In the genomic region with DNA sequence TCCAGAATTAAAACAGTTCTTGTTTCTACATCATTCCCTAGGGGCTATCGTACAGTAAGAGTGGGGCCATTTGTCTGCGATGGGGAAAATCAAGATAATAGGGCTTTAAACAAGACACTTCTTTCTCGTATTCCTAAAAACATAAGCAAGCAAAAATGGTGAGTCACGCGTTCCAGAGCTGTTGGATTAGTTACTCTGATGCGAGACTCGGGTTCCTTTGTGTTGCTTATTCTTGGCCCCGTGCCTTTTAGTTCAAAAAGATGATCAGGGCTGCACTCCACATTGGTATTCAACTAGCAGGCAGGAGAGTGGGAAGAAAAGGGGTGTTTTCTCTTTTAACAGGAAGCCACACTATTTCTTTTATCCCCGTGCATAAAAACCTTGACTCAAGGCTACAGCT, we compare ENCODE assay signal across 15 mouse cellular contexts. TPM values are rescaled to one million over a fixed set of nuclear protein-coding genes. Genes with fewer than 3 reads are reported as not detected.
A peak's percentile ranks its signal among the peaks of the same experiment; 100 is the strongest.
DNase-seq lines count a peak whose midpoint lies in the region; ATAC-seq and TF ChIP-seq lines count a peak whose summit lies in the region.
"Had no signal": no experiment of that assay in that cellular context is flagged by ENCODE, and none has a peak within 500 bp of the region (broad histone marks: within the 10 kb centered on the region; RNA-seq: fewer than 3 reads in every experiment).

No protein-coding gene starts in this region.

- H3K9me3 ChIP-seq in limb, embryonic 13.5 days, result no peaks in the 10 kb centered on the region
- H3K9me3 ChIP-seq in limb, embryonic 10.5 days (replicated peaks), result no peaks in the 10 kb centered on the region
- no peaks in the 10 kb centered on the region for H3K9me3 ChIP-seq in limb, embryonic 14.5 days (ENCODE audit: control insufficient read depth, low read length)

- H3K4me3 ChIP-seq in limb, embryonic 13.5 days, result no peak overlapping the region
- no peak overlapping the region for H3K4me3 ChIP-seq in limb, embryonic 10.5 days
- H3K4me3 ChIP-seq in limb, embryonic 14.5 days (replicated peaks; ENCODE audit: low read length), result no peak overlapping the region

- peaks cover 24% of the 10 kb centered on the region for H3K4me1 ChIP-seq in limb, embryonic 13.5 days
- no peaks in the 10 kb centered on the region for H3K4me1 ChIP-seq in limb, embryonic 10.5 days
- 0 out of 2 replicates have a peak, but pooled peaks cover 6% of the 10 kb centered on the region for H3K4me1 ChIP-seq in limb, embryonic 14.5 days (ENCODE audit: control insufficient read depth, insufficient read depth, low read length)

- H3K27me3 ChIP-seq in limb, embryonic 13.5 days, result no peaks in the 10 kb centered on the region
- no peaks in the 10 kb centered on the region for H3K27me3 ChIP-seq in limb, embryonic 10.5 days (ENCODE audit: low read depth, poor library complexity, severe bottlenecking)
- H3K27me3 ChIP-seq in limb, embryonic 14.5 days (ENCODE audit: control insufficient read depth, insufficient read depth, low read length), result no peaks in the 10 kb centered on the region

- no peak for TF ChIP-seq POLR2A in limb, embryonic 14.5 days (IDR thresholded peaks at IDR 0.05; ENCODE audit: borderline replicate concordance, extremely low read depth, insufficient read depth, insufficient read length)

- no peak overlapping the region for H3K9ac ChIP-seq in limb, embryonic 13.5 days
- H3K9ac ChIP-seq in limb, embryonic 14.5 days (ENCODE audit: low read depth, low read length, severe bottlenecking), result no peak overlapping the region

- ATAC-seq in frontal cortex, adult (ENCODE audit: low TSS enrichment), result peak; percentile 50; the same call in 1 of the 2 replicates
- ATAC-seq in limb, embryonic 13.5 days (ENCODE audit: low FRiP score, low read depth), result no peak
- ATAC-seq in limb, embryonic 14.5 days (ENCODE audit: low FRiP score, low read depth), result no peak

- WGBS in limb, embryonic 13.5 days, result 72% methylated on average over 9 of the region's 9 CpGs
- 90% methylated on average over 9 of the region's 9 CpGs for WGBS in limb, embryonic 10.5 days
- 61% methylated on average over 9 of the region's 9 CpGs for WGBS in limb, embryonic 14.5 days

- no peaks in the 10 kb centered on the region for H3K36me3 ChIP-seq in limb, embryonic 13.5 days
- no peaks in the 10 kb centered on the region for H3K36me3 ChIP-seq in limb, embryonic 10.5 days
- no peaks in the 10 kb centered on the region for H3K36me3 ChIP-seq in limb, embryonic 14.5 days (ENCODE audit: control insufficient read depth, insufficient read depth, low read length)

- 0 out of 2 replicates have a peak overlapping the region, but pooled peaks have one; percentile 10 for H3K27ac ChIP-seq in limb, embryonic 13.5 days
- H3K27ac ChIP-seq in limb, embryonic 10.5 days, result no peak overlapping the region
- H3K27ac ChIP-seq in limb, embryonic 14.5 days (replicated peaks; ENCODE audit: low read depth, low read length), result no peak overlapping the region

- no peak for DNase-seq in frontal cortex, postnatal 25 days (ENCODE audit: low spot score in 2 of 2)
- no peak for DNase-seq in limb, embryonic 10.5 days (ENCODE audit: low spot score)
- peak; percentile 80 for DNase-seq in NIH3T3 (ENCODE audit: low read depth)
- peak; percentile 9 for DNase-seq in limb, embryonic 14.5 days (ENCODE audit: low spot score)
- no peak for DNase-seq in urinary bladder, adult 18-20 months (ENCODE audit: low spot score in 2 of 2)
- DNase-seq: adrenal gland, adult 2 months; cerebellum, adult 18-20 months; cerebellum, postnatal 36 days; lung, adult 2 months; lung, postnatal 36 days; spleen, adult 18-20 months; thymus, adult 18-20 months had no signal

- no peak overlapping the region for H3K4me2 ChIP-seq in limb, embryonic 13.5 days (replicated peaks)
- no peak overlapping the region for H3K4me2 ChIP-seq in limb, embryonic 14.5 days (replicated peaks; ENCODE audit: low read depth, low read length, severe bottlenecking)
- H3K4me2 ChIP-seq: liver, embryonic 11.5 days had no signal

RNA-seq across cellular contexts. Expression of a gene that starts 4.6 kb away (rescaled TPM):
- 1.2 and 1.5 TPM in 2 replicates for polyA plus RNA-seq in limb, embryonic 13.5 days (2015; fragmentation: Nextera tagmentation; extraction: Ambion mirVana)
- 0.48 and 0.85 TPM in 2 replicates for polyA plus RNA-seq in limb, embryonic 10.5 days (2016; fragmentation: Nextera tagmentation; extraction: Ambion mirVana)
- polyA plus RNA-seq in limb, embryonic 14.5 days (2012; rRNA removed), result 0.85 and 1.1 TPM in 2 replicates
- 1.4 and 2.6 TPM in 2 replicates for polyA plus RNA-seq in limb, embryonic 14.5 days (2014; fragmentation: Nextera tagmentation; extraction: Ambion mirVana)

RNA-seq across cellular contexts. Expression of a gene that starts 21.5 kb away (rescaled TPM):
- 24.4 and 25.5 TPM in 2 replicates for polyA plus RNA-seq in limb, embryonic 13.5 days (2015; fragmentation: Nextera tagmentation; extraction: Ambion mirVana)
- 16.9 and 22.2 TPM in 2 replicates for polyA plus RNA-seq in limb, embryonic 10.5 days (2016; fragmentation: Nextera tagmentation; extraction: Ambion mirVana)
- 41.7 and 45.2 TPM in 2 replicates for polyA plus RNA-seq in limb, embryonic 14.5 days (2012; rRNA removed)
- polyA plus RNA-seq in limb, embryonic 14.5 days (2014; fragmentation: Nextera tagmentation; extraction: Ambion mirVana), result 21.1 and 25.2 TPM in 2 replicates

RNA-seq across cellular contexts. Expression of a gene that starts 21.8 kb away (rescaled TPM):
- 18.9 and 19.7 TPM in 2 replicates for polyA plus RNA-seq in limb, embryonic 13.5 days (2015; fragmentation: Nextera tagmentation; extraction: Ambion mirVana)
- 20.0 and 23.9 TPM in 2 replicates for polyA plus RNA-seq in limb, embryonic 10.5 days (2016; fragmentation: Nextera tagmentation; extraction: Ambion mirVana)
- polyA plus RNA-seq in limb, embryonic 14.5 days (2012; rRNA removed), result 6.5 and 11.8 TPM in 2 replicates
- 19.3 and 21.1 TPM in 2 replicates for polyA plus RNA-seq in limb, embryonic 14.5 days (2014; fragmentation: Nextera tagmentation; extraction: Ambion mirVana)

Comparison
In these comparisons a context has a peak if more than half of its experiments do, and no peak if none do; other contexts are left out.
1. DNase-seq: peak in NIH3T3 (single experiment) and limb, embryonic 14.5 days (single experiment); none in frontal cortex, postnatal 25 days (0 of 2), limb, embryonic 10.5 days (single experiment) and urinary bladder, adult 18-20 months (0 of 2).